Mouse (Mus musculus) thymus, adult 2 months (tissue): ENCODE measurements at regions not wholly inside any gene's neighbourhood (a gene's known extent, or its start where the extent isn't known, plus 50 kb on each side); places are given as distances from the start of the nearest gene placed in this dataset.

Source experiments
- DNase-seq: peaks from one replicate; pipeline ENCODE4 v3.0.0; 2021
- H3K27ac ChIP-seq: fragments of 200-500 bp; 2 replicates; pipeline ENCODE4 v1.5.1; 2012; ENCODE audit warnings: low read length, control low read depth; ENCODE audit not compliant: control insufficient read depth, insufficient read depth
- H3K27me3 ChIP-seq: fragments of 200-500 bp; 2 replicates; pipeline ENCODE4 v1.6.1; 2012; ENCODE audit warnings: mild to moderate bottlenecking, low read length, moderate library complexity, mixed read lengths; ENCODE audit not compliant: control insufficient read depth, insufficient read depth
- H3K36me3 ChIP-seq: fragments of 200-500 bp; 2 replicates; pipeline ENCODE4 v1.6.1; 2012; ENCODE audit warnings: mild to moderate bottlenecking, low read length, moderate library complexity; ENCODE audit not compliant: control insufficient read depth, insufficient read depth
- H3K4me1 ChIP-seq: fragments of 200-500 bp; replicated peaks from 2 replicates; pipeline ENCODE4 v1.6.1; 2012; ENCODE audit warnings: low read length; ENCODE audit not compliant: control insufficient read depth, insufficient read depth
- H3K4me3 ChIP-seq: fragments of 200-500 bp; 2 replicates; pipeline ENCODE4 v1.5.1; 2012; ENCODE audit warnings: mild to moderate bottlenecking, low read length, control low read depth, moderate library complexity; ENCODE audit not compliant: control insufficient read depth, insufficient read depth
- CTCF ChIP-seq: fragments of 200-500 bp; IDR thresholded peaks from 2 replicates; pipeline ENCODE4 v1.5.1; 2012; ENCODE audit warnings: mild to moderate bottlenecking, control low read depth, low read length, moderate library complexity, borderline replicate concordance; ENCODE audit not compliant: control insufficient read depth, poor library complexity, insufficient read depth; ENCODE audit errors: extremely low read depth
- POLR2A ChIP-seq: fragments of 200-500 bp; IDR thresholded peaks from 2 replicates; pipeline ENCODE4 v1.6.1; 2012; ENCODE audit warnings: mild to moderate bottlenecking, low read length, control low read depth, moderate library complexity; ENCODE audit not compliant: control insufficient read depth, poor library complexity, insufficient read depth; ENCODE audit errors: extremely low read depth
- WGBS: fragments of 180-500 bp; shearing (Covaris S2); methylation state at CpG from one replicate; pipeline ENCODE4 v1.1.7; 2018; 5-methylcytosine and 5-hydroxymethylcytosine counted together

DNA sequence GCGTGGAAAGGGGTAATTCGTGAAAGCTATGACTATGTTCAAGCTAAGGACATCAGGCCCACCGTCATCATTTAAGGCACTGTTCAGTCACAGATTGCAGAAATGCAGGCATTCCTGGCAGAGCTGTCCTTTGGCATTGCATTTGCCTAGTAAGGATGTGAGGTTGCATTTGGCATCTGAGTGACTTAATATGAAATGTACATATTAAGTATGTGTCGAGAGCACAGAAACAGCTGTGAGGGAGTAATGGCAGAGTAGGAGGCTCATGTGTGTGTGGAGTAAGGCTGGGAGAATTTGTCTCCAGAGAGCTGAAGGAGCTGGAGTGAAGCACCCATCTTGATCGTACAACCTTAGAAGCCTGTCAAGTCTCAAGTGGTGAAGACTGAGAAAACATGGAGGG lies 316.4 kb downstream of the Nucb2 start:
- Histone ChIP-seq H3K27me3 (no peaks in the 10 kb centered on the region), H3K27ac (no peak overlapping the region), H3K36me3 (no peaks in the 10 kb centered on the region), H3K4me3 (no peak overlapping the region), H3K4me1 (no peaks in the 10 kb centered on the region)
- TF ChIP-seq POLR2A = no peak
- no peak for TF ChIP-seq CTCF
- WGBS = 95% methylated on average over 5 of the region's 5 CpGs
- DNase-seq = no peak

DNA sequence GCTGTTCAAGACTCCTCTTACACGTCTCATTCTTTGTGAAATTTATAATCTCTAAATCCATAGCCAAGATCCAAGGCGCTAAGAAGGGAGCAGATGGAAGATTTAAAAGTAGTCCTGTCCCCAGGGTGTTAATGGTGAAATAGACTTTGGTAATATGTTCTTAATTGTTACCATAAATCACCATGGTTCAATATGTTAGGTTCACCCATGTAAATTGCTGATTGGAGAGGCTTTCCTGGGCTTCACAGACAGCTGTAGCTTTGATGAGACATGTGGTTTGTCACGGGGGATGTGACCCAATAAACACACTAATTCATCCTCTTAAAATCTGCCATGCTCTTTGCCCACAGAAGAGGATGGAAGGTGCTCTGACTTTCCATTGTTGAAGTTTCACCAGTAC lies 338.7 kb downstream of the Nucb2 start:
- Histone ChIP-seq H3K27ac (no peak overlapping the region), H3K4me3 (no peak overlapping the region), H3K27me3 (no peaks in the 10 kb centered on the region), H3K4me1 (no peaks in the 10 kb centered on the region), H3K36me3 (no peaks in the 10 kb centered on the region)
- TF ChIP-seq POLR2A (no peak), CTCF (no peak)
- no peak for DNase-seq
- whole genome bisulfite sequencing = 79% methylated on average over 3 of the region's 3 CpGs

- no peaks in the 10 kb centered on the region for H3K27me3 ChIP-seq
- H3K4me3 ChIP-seq = no peak overlapping the region
- no peak for DNase-seq
- H3K27ac ChIP-seq = no peak overlapping the region
- TF ChIP-seq POLR2A = no peak
- no peak for TF ChIP-seq CTCF
- no peaks in the 10 kb centered on the region for H3K36me3 ChIP-seq
- WGBS = 87% methylated on average over 17 of the region's 17 CpGs
- H3K4me1 ChIP-seq = no peaks in the 10 kb centered on the region
Observed at GRCm38 (mm10) chr7:116847846-116848730, 343.9 kb downstream of the Nucb2 start.

DNA sequence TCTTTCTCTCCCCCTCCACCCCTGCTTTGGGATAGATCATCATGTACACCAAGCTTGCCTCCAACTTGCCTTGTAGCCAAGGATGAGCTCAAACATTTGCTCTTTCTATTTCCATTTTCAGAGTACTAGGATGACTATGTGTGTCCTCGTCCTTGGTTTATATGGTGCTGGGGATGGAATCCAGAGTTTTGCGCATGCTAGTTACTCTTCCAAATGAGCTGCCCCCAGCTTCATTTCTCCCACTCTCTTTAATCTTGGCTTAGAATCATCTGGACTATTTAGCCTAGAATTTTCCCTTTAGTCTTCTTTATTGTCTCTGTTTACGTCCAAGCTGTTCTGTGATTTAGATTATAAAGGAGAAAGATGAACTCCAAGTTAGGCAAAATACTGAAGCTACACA lies 349.2 kb downstream of the Nucb2 start:
- no peak overlapping the region for H3K4me3 ChIP-seq
- H3K27me3 ChIP-seq = no peaks in the 10 kb centered on the region
- no peak for DNase-seq
- TF ChIP-seq POLR2A = no peak
- no peak for TF ChIP-seq CTCF
- 93% methylated on average over 3 of the region's 3 CpGs for WGBS
- H3K27ac ChIP-seq = no peak overlapping the region
- no peaks in the 10 kb centered on the region for H3K36me3 ChIP-seq
- no peaks in the 10 kb centered on the region for H3K4me1 ChIP-seq

GRCm38 (mm10) chr7:116857141-116857540 lies 353.0 kb downstream of the Nucb2 start:
- WGBS = 81% methylated on average over 5 of the region's 5 CpGs
- Histone ChIP-seq H3K27me3 (no peaks in the 10 kb centered on the region), H3K4me3 (no peak overlapping the region), H3K4me1 (no peaks in the 10 kb centered on the region), H3K27ac (no peak overlapping the region), H3K36me3 (no peaks in the 10 kb centered on the region)
- DNase-seq = no peak
- no peak for TF ChIP-seq POLR2A
- no peak for TF ChIP-seq CTCF

DNA sequence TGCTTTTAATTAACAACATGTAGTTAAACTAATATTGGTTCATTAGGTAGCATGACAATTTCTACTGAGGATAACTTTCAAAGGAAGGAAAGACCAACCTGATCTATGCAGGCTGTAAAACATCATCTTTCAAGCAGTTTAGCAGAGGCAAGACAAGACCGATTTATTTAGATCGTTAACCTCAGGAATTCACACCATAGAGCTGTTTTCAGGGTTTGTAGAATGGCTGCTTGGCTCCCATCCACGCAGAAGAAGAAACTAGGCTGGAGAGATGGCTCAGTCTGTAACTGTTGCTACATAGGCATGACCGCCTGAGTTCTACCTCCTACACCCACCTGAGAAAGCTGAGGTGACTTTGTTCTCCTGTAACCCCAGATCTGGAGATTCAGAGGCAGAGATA lies 353.6 kb downstream of the Nucb2 start:
- Histone ChIP-seq H3K27ac (no peak overlapping the region), H3K27me3 (no peaks in the 10 kb centered on the region), H3K4me3 (no peak overlapping the region), H3K4me1 (no peaks in the 10 kb centered on the region), H3K36me3 (no peaks in the 10 kb centered on the region)
- DNase-seq = no peak
- 81% methylated on average over 4 of the region's 4 CpGs for WGBS
- TF ChIP-seq CTCF (no peak), POLR2A (no peak)

DNA sequence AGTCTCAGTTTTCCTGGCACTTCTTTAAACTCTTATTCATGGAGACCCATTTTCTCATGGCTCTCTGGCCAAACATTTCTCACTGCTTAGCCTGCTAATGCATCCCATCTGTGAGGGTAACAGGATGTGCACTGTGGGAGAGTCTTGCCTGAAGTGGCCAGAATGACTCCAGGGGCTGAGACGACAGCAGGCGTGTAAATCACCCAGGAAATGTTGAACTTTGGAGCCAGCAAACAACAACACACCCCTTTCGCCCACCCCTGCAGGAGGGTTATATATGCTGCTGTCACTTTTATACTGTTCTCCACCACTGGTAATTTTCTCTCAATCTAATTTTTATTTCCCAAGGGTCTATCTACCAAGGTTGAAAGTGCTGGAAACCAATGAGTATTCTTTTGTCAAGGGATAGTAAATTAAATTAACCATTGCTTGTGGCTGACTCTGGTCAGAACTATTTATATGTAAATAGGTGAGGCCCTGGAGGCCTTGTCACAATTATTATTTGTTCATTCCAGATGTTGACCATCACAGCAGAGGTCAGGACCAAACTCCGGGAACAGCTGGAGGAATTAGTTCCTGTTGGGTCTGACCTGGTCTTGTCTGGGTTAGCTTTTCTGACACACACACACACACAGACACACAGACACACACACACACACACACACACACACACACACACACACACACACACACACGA lies 378.2 kb downstream of the Nucb2 start:
- no peak overlapping the region for H3K27ac ChIP-seq
- H3K4me1 ChIP-seq = no peaks in the 10 kb centered on the region
- H3K27me3 ChIP-seq = no peaks in the 10 kb centered on the region
- 81% methylated on average over 5 of the region's 5 CpGs for WGBS
- H3K36me3 ChIP-seq = no peaks in the 10 kb centered on the region
- DNase-seq = no peak
- H3K4me3 ChIP-seq = no peak overlapping the region
- TF ChIP-seq POLR2A = no peak
